Mouse (Mus musculus) forebrain, embryonic 16.5 days (tissue): ENCODE data around the gene Armc9. TPM values are rescaled to one million over a fixed set of nuclear protein-coding genes. Genes with fewer than 3 reads are reported as not detected.

Experiments
- ATAC-seq: fragments of 200-750 bp; cut with Nextera tagmentation; 2 replicates; pipeline ENCODE4 v1.8.0; 2017; ENCODE audit warnings: mild to moderate bottlenecking, moderate library complexity
- H3K27ac ChIP-seq: fragments of 300-500 bp; sonication (generic); 2 replicates; pipeline ENCODE4 v1.5.1; 2014; ENCODE audit warnings: low read length, control low read depth
- H3K27me3 ChIP-seq: fragments of 300-500 bp; sonication (generic); replicated peaks from 2 replicates; pipeline ENCODE4 v1.6.1; 2014; ENCODE audit warnings: low read length; ENCODE audit not compliant: control insufficient read depth, insufficient read depth
- H3K36me3 ChIP-seq: fragments of 300-500 bp; sonication (generic); 2 replicates; pipeline ENCODE4 v1.6.1; 2014; ENCODE audit not compliant: control insufficient read depth, insufficient read depth
- H3K4me1 ChIP-seq: fragments of 300-500 bp; sonication (generic); replicated peaks from 2 replicates; pipeline ENCODE4 v1.6.1; 2014; ENCODE audit warnings: low read length; ENCODE audit not compliant: control insufficient read depth, insufficient read depth
- H3K4me2 ChIP-seq: fragments of 300-500 bp; sonication (generic); 2 replicates; pipeline ENCODE4 v1.6.1; 2014; ENCODE audit warnings: mild to moderate bottlenecking, low read length, control low read depth
- H3K4me3 ChIP-seq: fragments of 300-500 bp; sonication (generic); replicated peaks from 2 replicates; pipeline ENCODE4 v1.5.1; 2014; ENCODE audit warnings: mild to moderate bottlenecking, low read length, control low read depth
- H3K9ac ChIP-seq: fragments of 300-500 bp; sonication (generic); replicated peaks from 2 replicates; pipeline ENCODE4 v1.6.1; 2014; ENCODE audit warnings: low read depth, low read length, control low read depth
- H3K9me3 ChIP-seq: fragments of 300-500 bp; sonication (generic); 2 replicates; pipeline ENCODE4 v1.6.1; 2016; ENCODE audit warnings: low read length; ENCODE audit not compliant: control insufficient read depth
- WGBS: fragments of 180-500 bp; shearing (Covaris S2); extraction: QIAGEN DNeasy Blood & Tissue Kit; methylation state at CpG from one replicate; pipeline ENCODE4 v1.1.7; 2014; 5-methylcytosine and 5-hydroxymethylcytosine counted together
- polyA plus RNA-seq: library from polyadenylated mRNA; unstranded; fragments of >200 nt; fragmentation: Nextera tagmentation; extraction: Ambion mirVana; gene quantifications from 2 replicates; pipeline ENCODE4 v1.2.1, GENCODE M21; 2015

Gene Armc9
- polyA plus RNA-seq, 1 experiment from 2014 or later: 36.5 TPM

DNA sequence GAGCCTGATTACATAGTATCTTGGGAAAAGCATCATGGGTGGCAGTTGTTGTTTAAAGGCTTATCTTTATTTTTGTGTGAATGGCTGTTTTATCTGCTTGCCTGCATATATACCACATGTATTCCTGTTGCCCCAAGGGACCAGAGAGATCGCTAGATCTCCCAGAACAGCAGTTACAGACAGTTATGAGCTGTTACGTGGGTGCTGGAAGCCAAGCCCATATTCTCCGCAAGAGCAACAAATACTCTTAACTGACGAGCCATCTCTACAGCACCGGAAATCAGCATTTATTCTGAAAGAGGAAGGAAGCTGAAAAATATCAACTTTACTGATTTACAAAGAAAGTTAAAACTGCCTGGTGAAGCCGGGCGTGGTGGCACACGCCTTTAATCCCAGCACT, 74.1 kb downstream of the Armc9 start:
- H3K27me3 ChIP-seq: no peaks in the 10 kb centered on the region
- no peaks in the 10 kb centered on the region for H3K4me1 ChIP-seq
- no peaks in the 10 kb centered on the region for H3K36me3 ChIP-seq
- 91% methylated on average over 8 of the region's 8 CpGs for WGBS
- H3K27ac ChIP-seq: no peak overlapping the region
- no peak for ATAC-seq
- H3K4me3 ChIP-seq: no peak overlapping the region
- H3K9ac ChIP-seq: no peak overlapping the region
- H3K9me3 ChIP-seq: no peaks in the 10 kb centered on the region
- H3K4me2 ChIP-seq: no peak overlapping the region

DNA sequence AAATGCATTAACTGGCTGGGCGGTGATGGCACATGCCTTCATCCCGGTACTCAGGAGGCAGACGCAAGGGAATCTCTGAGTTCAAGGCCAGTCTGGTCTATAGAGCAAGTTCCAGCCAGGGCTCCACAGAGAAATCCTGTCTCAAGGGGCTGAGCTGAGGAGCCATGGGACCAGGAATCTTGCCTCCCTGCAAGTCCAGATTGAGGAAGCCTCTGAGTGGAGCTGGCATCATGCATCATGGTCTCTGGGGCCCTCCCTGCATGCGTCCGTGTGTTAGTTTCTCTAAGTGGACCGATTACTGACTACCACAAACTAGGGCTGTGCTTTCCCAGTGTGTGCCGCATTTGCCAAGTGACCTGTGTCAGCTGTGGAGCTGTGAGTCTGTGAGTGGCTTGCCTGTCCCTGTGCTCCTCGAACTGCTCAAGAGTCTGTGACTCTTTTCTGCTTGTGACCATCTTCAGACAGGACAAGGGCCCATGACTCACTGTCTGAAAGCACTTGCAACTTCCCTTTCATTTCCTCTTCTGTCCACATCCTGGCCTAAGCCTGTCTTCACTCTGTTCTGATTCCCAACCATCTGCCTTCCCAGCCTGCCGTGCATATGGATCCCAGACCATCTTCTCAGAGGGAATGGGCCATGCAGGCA, 74.7 kb downstream of the Armc9 start:
- ATAC-seq: no peak
- Histone ChIP-seq H3K4me2 (no peak overlapping the region), H3K4me1 (no peaks in the 10 kb centered on the region), H3K4me3 (no peak overlapping the region), H3K27me3 (no peaks in the 10 kb centered on the region), H3K9me3 (no peaks in the 10 kb centered on the region), H3K36me3 (no peaks in the 10 kb centered on the region), H3K27ac (no peak overlapping the region), H3K9ac (no peak overlapping the region)
- WGBS: 93% methylated on average over 9 of the region's 9 CpGs

DNA sequence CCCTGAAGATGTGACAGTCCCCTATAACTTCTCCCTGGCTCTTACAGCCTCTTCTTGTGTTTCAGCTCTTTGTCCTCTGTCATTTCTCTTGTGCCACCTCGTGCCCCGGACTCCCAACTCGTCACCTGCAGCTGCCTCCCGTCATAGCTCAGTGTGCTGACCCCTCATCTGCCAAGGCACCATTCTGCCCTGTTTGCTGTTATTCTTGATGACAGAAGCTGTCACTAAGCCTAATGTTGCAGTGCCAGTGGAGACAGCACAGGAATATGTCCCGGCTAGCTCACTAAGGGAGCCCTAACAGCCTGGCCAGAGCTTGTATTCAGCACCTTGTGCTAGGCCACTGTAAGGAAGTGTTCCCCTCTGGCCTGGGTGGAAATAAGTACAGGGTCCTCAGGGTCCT, 78.1 kb downstream of the Armc9 start:
- no peak overlapping the region for H3K4me2 ChIP-seq
- no peak for ATAC-seq
- 83% methylated on average over 5 of the region's 5 CpGs for WGBS
- no peaks in the 10 kb centered on the region for H3K36me3 ChIP-seq
- no peak overlapping the region for H3K27ac ChIP-seq
- H3K27me3 ChIP-seq: no peaks in the 10 kb centered on the region
- no peaks in the 10 kb centered on the region for H3K9me3 ChIP-seq
- no peak overlapping the region for H3K9ac ChIP-seq
- H3K4me3 ChIP-seq: no peak overlapping the region
- no peaks in the 10 kb centered on the region for H3K4me1 ChIP-seq

DNA sequence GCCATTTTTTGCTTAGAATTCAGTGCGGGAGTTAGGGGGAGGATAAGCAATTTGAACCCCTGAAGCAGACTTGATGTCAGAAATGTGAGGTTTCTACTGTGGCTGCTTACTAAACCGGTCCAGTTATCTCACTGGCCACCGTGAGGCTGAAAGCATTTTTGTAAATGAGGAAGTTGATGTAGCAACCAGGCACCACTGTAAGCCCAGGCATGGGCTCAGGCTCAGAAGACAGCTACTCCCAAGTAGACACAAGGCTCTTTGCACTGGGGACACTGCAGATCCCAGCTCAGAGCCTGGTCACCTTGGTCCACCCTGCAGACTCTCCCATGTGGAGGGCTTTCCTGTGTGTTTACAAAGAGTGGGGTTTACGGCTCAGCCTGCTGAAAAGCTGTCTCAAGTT, 79.2 kb downstream of the Armc9 start:
- Histone ChIP-seq H3K9me3 (no peaks in the 10 kb centered on the region), H3K4me3 (no peak overlapping the region), H3K4me1 (no peaks in the 10 kb centered on the region), H3K9ac (no peak overlapping the region), H3K27me3 (no peaks in the 10 kb centered on the region), H3K4me2 (no peak overlapping the region), H3K36me3 (no peaks in the 10 kb centered on the region), H3K27ac (no peak overlapping the region)
- 80% methylated on average over 4 of the region's 4 CpGs for WGBS
- ATAC-seq: no peak

DNA sequence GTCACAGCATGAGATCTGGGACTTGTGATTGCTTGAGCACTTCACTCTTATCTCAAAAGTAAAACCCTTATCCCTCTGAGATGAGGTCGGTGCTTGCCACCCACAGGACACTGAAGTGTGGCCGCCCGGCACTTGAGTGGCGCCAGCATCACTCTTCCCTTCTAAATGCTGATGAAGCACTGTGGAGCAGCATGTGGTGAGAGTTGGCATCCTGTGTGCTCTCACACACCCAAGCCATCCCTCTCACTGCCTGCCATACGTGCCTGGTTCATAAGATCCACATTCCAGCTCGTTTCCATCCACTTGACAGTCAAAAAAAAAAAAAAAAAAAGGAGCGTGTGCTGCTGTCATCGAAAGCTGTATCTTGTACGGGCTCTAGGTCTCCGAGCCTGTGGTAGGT, 80.5 kb downstream of the Armc9 start:
- 75% methylated on average over 10 of the region's 10 CpGs for WGBS
- H3K9me3 ChIP-seq: no peaks in the 10 kb centered on the region
- H3K27me3 ChIP-seq: no peaks in the 10 kb centered on the region
- no peak overlapping the region for H3K4me3 ChIP-seq
- no peak for ATAC-seq
- no peak overlapping the region for H3K27ac ChIP-seq
- no peak overlapping the region for H3K9ac ChIP-seq
- H3K4me1 ChIP-seq: no peaks in the 10 kb centered on the region
- no peak overlapping the region for H3K4me2 ChIP-seq
- no peaks in the 10 kb centered on the region for H3K36me3 ChIP-seq

DNA sequence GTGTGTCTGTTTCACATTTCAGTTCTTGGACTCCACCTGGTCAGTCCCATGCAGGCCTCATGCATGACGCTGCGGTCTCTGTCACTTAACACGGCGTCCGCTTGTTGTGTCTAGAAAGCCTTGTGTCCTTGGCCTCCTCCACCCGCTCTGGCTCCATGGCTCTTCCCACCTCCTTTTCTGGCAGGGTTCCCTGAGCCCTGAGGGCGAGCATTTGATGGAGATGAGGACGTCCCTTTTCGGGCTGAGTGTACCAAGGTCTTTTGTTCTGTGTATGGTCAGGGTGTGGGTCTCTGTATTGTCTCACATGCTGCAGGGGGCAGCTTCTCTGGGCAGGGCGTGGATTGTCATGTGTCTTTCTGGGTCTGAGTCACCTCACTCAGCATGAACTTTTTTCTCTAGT, 81.9 kb downstream of the Armc9 start:
- 61% methylated on average over 10 of the region's 10 CpGs for WGBS
- no peaks in the 10 kb centered on the region for H3K36me3 ChIP-seq
- no peak overlapping the region for H3K9ac ChIP-seq
- no peaks in the 10 kb centered on the region for H3K9me3 ChIP-seq
- H3K4me2 ChIP-seq: no peak overlapping the region
- no peak overlapping the region for H3K27ac ChIP-seq
- no peak for ATAC-seq
- no peak overlapping the region for H3K4me3 ChIP-seq
- no peaks in the 10 kb centered on the region for H3K27me3 ChIP-seq
- no peaks in the 10 kb centered on the region for H3K4me1 ChIP-seq

DNA sequence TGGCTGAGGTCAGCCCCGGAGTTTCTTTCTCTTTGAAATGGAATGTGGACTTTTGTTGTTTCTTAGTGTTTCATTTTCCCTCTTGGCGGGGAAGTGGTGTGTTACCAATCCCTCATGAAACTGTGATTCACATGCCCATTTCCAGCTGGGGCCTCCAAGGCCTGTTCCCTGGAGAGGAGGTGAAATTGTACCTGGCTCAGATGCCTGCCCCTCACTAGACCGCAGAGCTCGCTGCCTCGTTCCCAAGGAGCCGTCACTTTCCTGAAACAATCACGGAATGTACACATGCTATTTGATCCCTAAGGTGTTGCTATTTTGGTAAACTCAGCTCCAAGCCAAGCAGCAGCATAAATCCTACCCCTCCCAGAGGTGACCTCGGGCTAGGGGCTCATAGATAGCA, 84.4 kb downstream of the Armc9 start:
- WGBS: 83% methylated on average over 8 of the region's 8 CpGs
- H3K9ac ChIP-seq: no peak overlapping the region
- no peaks in the 10 kb centered on the region for H3K9me3 ChIP-seq
- no peak overlapping the region for H3K4me3 ChIP-seq
- H3K27me3 ChIP-seq: no peaks in the 10 kb centered on the region
- no peak for ATAC-seq
- H3K36me3 ChIP-seq: no peaks in the 10 kb centered on the region
- no peaks in the 10 kb centered on the region for H3K4me1 ChIP-seq
- no peak overlapping the region for H3K4me2 ChIP-seq
- H3K27ac ChIP-seq: no peak overlapping the region

DNA sequence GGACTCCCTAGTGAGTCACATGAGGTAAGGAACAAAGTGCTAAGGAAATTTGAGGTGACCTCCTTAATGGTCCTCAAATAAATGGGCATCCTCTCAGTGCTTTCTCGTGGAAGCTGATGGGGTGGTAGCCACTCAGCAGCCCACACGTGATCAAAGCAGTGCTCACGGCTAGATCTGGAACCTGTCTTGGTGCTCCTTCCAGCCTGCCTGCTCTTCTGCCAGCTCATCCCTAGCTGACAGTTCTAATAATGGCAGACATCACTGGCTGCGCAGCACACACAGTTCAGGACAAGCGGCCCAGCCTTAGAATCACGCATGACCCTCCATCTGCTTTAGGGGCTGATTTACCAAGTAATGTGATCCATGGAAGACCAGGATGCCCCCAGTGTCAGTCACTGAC, 85.3 kb downstream of the Armc9 start:
- Histone ChIP-seq H3K9ac (no peak overlapping the region), H3K27me3 (no peaks in the 10 kb centered on the region), H3K4me1 (no peaks in the 10 kb centered on the region), H3K4me2 (no peak overlapping the region), H3K4me3 (no peak overlapping the region), H3K27ac (no peak overlapping the region), H3K36me3 (peaks cover 2% of the 10 kb centered on the region), H3K9me3 (no peaks in the 10 kb centered on the region)
- ATAC-seq: no peak
- 84% methylated on average over 6 of the region's 6 CpGs for WGBS

DNA sequence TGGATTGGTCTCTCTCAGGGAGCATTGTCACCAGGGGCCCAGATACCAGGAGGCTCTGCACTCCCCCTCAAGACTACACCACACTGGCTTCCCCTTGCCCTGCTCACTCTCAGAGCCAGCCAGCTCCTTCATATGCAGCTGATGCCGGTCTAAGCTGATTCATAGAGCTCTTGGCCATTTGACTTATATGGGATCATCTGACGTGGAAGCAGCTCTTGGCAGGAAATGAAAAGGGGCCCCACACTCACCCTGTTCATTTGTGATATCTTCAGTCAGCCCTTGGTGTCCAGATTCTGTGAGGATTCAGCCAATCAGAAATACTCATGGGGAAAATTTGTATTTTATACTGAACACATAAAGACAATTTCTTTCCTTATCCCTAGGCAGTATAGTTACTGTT, 86.4 kb downstream of the Armc9 start:
- Histone ChIP-seq H3K36me3 (peaks cover 4% of the 10 kb centered on the region), H3K4me1 (no peaks in the 10 kb centered on the region), H3K9ac (no peak overlapping the region), H3K4me3 (no peak overlapping the region), H3K4me2 (no peak overlapping the region), H3K9me3 (no peaks in the 10 kb centered on the region), H3K27me3 (no peaks in the 10 kb centered on the region), H3K27ac (no peak overlapping the region)
- no peak for ATAC-seq
- WGBS: 62% methylated on average over 2 of the region's 2 CpGs

DNA sequence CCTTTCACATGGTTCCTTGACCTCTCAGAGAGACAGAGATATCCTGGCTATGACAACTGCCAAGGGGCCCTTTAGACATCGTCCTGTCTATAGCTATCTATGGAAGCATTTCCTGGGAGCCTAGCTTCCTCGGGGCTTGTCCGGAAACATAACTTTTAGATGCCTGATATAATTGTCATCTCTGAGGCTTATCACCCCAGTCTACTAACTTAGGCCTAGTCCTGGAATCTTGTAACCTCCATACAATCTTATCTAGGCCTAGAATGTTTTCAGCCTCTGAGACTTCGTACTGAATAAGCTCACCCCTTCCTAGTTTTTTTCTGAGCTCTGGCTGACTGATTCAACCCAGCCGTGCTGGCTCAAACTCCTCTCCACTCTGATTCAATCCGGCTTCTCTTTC, 88.9 kb downstream of the Armc9 start:
- WGBS: 92% methylated on average over 6 of the region's 6 CpGs
- peaks cover 7% of the 10 kb centered on the region for H3K36me3 ChIP-seq
- no peak overlapping the region for H3K9ac ChIP-seq
- H3K4me2 ChIP-seq: no peak overlapping the region
- no peaks in the 10 kb centered on the region for H3K27me3 ChIP-seq
- no peaks in the 10 kb centered on the region for H3K9me3 ChIP-seq
- H3K4me3 ChIP-seq: no peak overlapping the region
- ATAC-seq: no peak
- no peaks in the 10 kb centered on the region for H3K4me1 ChIP-seq
- no peak overlapping the region for H3K27ac ChIP-seq
